Mouse (Mus musculus): ENCODE data around the gene Rtbdn.

- TF ChIP-seq CTCF (IDR thresholded peaks at IDR 0.05; ENCODE audit: extremely low read depth, insufficient read depth, insufficient read length, insufficient replicate concordance) (no peak), POLR2A (IDR thresholded peaks at IDR 0.05; ENCODE audit: low read depth, low read length) (no peak)
These were observed 19.3 kb upstream of the Rtbdn start for GRCm38 (mm10) chr8:84927513-84927912.

All from spleen, adult 2 months (tissue).